Mouse (Mus musculus) ovary, postnatal 10 days (tissue): Measurements from ENCODE around the gene BC025920.

Experiments used
- DNase-seq: peaks from one replicate; pipeline ENCODE4 v3.0.0; 2022; ENCODE audit warnings: low spot score

The BC025920 gene

DNA sequence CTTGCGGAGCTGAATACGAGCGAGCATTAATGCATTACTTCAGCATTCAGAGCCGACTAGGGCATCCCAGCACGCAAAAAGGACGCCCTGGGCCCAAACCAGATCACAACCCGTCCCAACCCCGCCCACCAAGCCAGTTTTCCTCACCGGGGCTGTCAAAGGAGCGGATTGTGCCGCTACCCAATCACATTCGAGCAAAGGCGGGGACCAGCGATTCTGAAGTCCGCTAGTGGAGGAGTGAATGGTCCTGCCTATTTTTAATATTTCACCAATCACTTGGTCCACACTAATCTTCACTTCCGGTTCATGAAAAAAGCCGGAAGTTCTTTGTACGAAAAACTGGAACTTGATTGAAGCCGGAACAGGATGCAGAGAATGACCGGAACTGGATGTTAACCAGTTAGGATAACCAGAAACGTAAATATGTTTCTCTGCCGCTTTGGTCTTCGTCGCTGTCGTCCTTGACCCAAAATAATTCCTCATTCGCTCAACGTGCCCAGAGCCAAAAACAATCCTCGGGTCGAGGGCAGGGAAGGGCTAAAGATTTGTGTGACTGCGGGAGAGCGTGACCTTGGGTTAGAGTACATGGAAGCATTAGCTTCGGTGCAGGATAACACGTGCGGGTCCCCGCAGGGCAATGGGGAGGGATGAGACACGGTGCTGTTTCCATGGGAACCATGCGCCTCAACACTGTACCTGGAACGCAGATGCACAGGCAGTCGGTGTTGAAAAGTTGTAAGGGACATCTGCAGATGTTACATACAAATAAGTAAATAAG lies at the start of gene BC025920:
Gene BC025920 (plus strand): TSS at position 297 of the 778 bp plus-strand sequence.
- DNase-seq, result peak; percentile 67

- no peak for DNase-seq
These were observed 49.8 kb upstream of the BC025920 start for GRCm38 (mm10) chr10:81556282-81556681.

DNA sequence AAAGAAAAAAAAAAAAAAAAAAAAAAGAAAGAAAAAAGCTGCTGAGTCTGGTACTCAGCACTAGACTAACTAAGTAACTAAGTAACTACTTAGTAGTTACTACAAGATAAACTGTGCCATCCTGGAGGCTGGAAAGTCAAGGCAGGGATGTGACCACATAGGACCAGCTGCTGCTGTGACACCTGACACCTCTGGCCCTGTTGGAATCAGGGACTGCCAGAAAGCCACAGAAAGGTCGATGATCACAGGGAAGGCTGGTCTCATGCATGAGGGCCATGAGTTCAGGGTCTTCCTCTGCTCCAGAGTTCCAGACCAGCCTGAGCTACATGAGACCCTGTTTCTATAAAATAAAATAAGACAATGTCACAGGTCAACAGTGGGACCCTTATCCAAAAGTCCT lies 48.6 kb upstream of the BC025920 start:
- DNase-seq, result no peak

GRCm38 (mm10) chr10:81559163-81559626 lies 46.9 kb upstream of the BC025920 start, which contains the start of gene Aes:
Gene Aes, plus strand, starts transcription at chr10:81559488.
- DNase-seq, result peak; percentile 56

GRCm38 (mm10) chr10:81559627-81560539 lies 46.2 kb upstream of the BC025920 start:
- DNase-seq, result no peak

- DNase-seq, result no peak
These were observed 45.2 kb upstream of the BC025920 start for GRCm38 (mm10) chr10:81560719-81561459.

DNA sequence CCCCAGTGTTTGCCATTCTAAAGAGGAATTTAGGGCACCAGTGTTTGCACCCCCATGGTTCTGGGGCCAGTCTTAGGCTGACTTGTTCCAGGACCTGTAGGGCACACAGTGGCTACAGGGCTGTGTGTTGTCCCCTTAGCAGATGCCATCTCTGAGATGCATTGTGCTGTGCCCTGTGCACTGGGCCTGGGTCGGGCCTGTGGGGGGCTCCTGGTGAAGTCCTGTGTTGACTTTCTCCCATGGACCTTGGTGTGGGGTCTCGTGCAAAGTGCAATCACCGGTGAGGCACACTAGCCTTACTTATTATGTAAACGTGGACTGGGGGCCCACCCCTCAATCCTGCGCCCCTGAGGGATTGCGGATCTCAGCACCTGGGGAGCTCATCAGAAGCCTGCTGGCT lies 43.7 kb upstream of the BC025920 start:
- DNase-seq, result no peak

GRCm38 (mm10) chr10:81563481-81563880 lies 42.6 kb upstream of the BC025920 start:
- DNase-seq, result no peak

DNA sequence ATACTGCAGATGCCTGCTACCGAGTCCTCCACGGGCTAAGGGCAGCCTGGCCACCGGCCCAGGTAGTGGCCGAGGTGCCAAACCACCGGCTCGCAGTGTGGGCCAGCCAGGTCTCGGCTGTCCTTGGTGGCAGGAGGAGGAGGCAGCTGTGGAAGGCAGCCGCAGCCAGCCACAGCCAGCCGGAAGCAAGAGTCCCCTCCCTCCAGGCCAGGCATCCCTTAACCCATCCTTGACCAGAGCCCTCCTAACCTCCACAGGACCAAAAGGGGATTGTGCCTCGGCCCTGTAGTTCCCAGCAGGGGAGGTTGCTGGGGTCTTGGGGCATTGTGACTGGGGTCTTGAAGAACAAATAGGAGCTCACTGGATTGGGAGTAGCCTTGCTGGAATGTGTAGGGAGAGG lies 41.9 kb upstream of the BC025920 start:
- DNase-seq, result no peak

- no peak for DNase-seq
These were observed 41.3 kb upstream of the BC025920 start for GRCm38 (mm10) chr10:81564734-81565133.

- no peak for DNase-seq
These were observed 40.5 kb upstream of the BC025920 start for GRCm38 (mm10) chr10:81565257-81566228.

GRCm38 (mm10) chr10:81568381-81569191 lies 37.5 kb upstream of the BC025920 start:
- DNase-seq, result no peak

- DNase-seq, result no peak
These were observed 36.4 kb upstream of the BC025920 start for GRCm38 (mm10) chr10:81569507-81570237.

DNA sequence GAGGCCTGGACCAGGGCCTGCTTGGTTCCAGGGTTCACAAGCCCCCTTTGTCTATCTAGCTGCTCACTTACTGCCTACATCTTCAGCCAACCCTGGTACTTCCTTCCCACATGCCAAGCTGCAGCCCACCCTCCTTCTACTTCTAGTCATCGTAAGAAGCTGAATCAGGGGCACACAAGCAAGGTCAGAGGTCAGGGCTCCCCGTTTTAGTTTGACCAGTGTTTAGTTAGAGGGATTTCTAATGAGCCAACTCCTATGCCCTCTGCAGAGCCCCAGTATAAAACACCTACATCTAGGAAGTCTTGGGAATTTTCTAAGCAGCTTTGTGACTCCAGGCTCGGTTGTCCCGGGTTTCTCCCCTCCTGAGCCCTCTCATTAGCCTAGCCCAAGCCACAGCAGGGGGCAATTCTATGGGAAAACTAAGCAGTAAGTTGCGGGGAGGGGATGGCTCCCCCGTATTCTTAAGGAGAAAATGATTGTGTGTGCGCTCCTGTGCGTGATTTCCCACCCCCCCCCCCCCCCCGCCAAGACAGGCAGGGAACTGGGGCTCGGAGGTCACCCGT lies 35.8 kb upstream of the BC025920 start:
- DNase-seq, result no peak

GRCm38 (mm10) chr10:81570831-81571500 lies 35.1 kb upstream of the BC025920 start:
- DNase-seq, result peak; percentile 78

- DNase-seq, result peak; percentile 99
These were observed 34.6 kb upstream of the BC025920 start for GRCm38 (mm10) chr10:81571501-81571876.

DNA sequence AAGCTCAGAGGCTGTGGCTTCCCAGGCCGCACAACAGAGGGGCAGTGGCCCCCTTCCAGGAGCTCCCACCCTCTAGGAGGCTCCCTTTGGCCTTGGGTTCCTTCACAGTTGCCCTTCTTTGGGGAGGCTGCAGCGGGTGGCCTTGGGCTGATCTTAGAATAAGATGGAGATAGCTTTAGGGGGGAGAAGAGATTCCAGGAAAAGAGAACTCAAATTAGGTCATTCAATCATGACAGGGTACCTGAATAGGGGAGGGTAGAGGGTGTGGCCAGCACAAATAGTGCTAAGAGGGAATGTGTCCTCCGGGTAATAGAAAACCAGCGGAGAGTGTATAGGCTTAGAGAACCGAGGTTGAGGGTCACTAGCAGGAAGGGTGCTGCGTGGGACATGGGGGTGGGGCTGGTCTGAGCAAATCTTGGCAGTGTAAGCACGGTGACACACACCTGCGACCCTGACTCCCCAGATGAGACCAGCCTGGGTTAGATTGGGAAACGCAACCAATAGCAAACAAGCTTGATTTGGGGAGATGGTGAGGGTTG lies 33.9 kb upstream of the BC025920 start:
- DNase-seq, result no peak

GRCm38 (mm10) chr10:81572975-81573374 lies 33.1 kb upstream of the BC025920 start:
- no peak for DNase-seq
